Mouse (Mus musculus) kidney, postnatal 0 days (tissue): ENCODE measurements at regions not wholly inside any gene's neighbourhood (a gene's known extent, or its start where the extent isn't known, plus 50 kb on each side); places are given as distances from the start of the nearest gene placed in this dataset.
"Not testable (repeated sequence)": the region's sequence is repeated elsewhere in the genome, so short reads cannot be mapped to it uniquely, and the experiment has no call there.

Experiments
- ATAC-seq: fragments of 200-750 bp; cut with Nextera tagmentation; replicated peaks from 2 replicates; pipeline ENCODE4 v1.8.0; 2017; ENCODE audit warnings: low read depth, moderate number of reproducible peaks, moderate TSS enrichment, moderate library complexity; ENCODE audit not compliant: low FRiP score
- DNase-seq: peaks from one replicate; pipeline ENCODE4 v3.0.0-alpha.2; 2016; ENCODE audit warnings: low spot score
- H3K27ac ChIP-seq: fragments of 300-500 bp; sonication (generic); 2 replicates; pipeline ENCODE4 v1.5.1; 2014; ENCODE audit warnings: mild to moderate bottlenecking
- H3K27me3 ChIP-seq: fragments of 300-500 bp; sonication (generic); 2 replicates; pipeline ENCODE4 v1.6.1; 2014; ENCODE audit warnings: low read length, mixed read lengths; ENCODE audit not compliant: insufficient read depth
- H3K36me3 ChIP-seq: fragments of 300-500 bp; sonication (generic); 2 replicates; pipeline ENCODE4 v1.6.1; 2014; ENCODE audit warnings: low read length, mixed read lengths; ENCODE audit not compliant: insufficient read depth
- H3K4me1 ChIP-seq: fragments of 300-500 bp; sonication (generic); replicated peaks from 2 replicates; pipeline ENCODE4 v1.6.1; 2014; ENCODE audit warnings: antibody characterized with exemption, low read length, mixed read lengths; ENCODE audit not compliant: insufficient read depth
- H3K4me2 ChIP-seq: fragments of 300-500 bp; sonication (generic); 2 replicates; pipeline ENCODE4 v1.6.1; 2014; ENCODE audit warnings: mild to moderate bottlenecking, low read length, moderate library complexity, mixed read lengths
- H3K4me3 ChIP-seq: fragments of 300-500 bp; sonication (generic); replicated peaks from 2 replicates; pipeline ENCODE4 v1.5.1; 2014; ENCODE audit warnings: low read depth, low read length
- H3K9ac ChIP-seq: fragments of 300-500 bp; sonication (generic); 2 replicates; pipeline ENCODE4 v1.6.1; 2014; ENCODE audit warnings: low read depth, low read length
- H3K9me3 ChIP-seq: fragments of 300-500 bp; sonication (generic); replicated peaks from 2 replicates; pipeline ENCODE4 v1.6.1; 2016; ENCODE audit warnings: low read length, inconsistent platforms, mixed read lengths
- CTCF ChIP-seq: IDR thresholded peaks from 2 replicates; pipeline ENCODE4 v1.5.1; 2016; ENCODE audit warnings: antibody characterized with exemption, low read depth, mild to moderate bottlenecking, moderate library complexity
- WGBS: fragments of 180-500 bp; shearing (Covaris S2); extraction: QIAGEN DNeasy Blood & Tissue Kit; methylation state at CpG from one replicate; pipeline ENCODE4 v1.1.7; 2014; 5-methylcytosine and 5-hydroxymethylcytosine counted together

- Histone ChIP-seq H3K36me3 (no peaks in the 10 kb centered on the region), H3K9me3 (no peaks in the 10 kb centered on the region), H3K27me3 (no peaks in the 10 kb centered on the region), H3K4me3 (no peak overlapping the region), H3K4me2 (no peak overlapping the region), H3K9ac (no peak overlapping the region), H3K27ac (no peak overlapping the region), H3K4me1 (no peaks in the 10 kb centered on the region)
- WGBS: 69% methylated on average over 3 of the region's 3 CpGs
- ATAC-seq (no peak), DNase-seq (no peak)
- TF ChIP-seq CTCF: no peak
Measured at GRCm38 (mm10) chr9:14069770-14070169, 205.1 kb upstream of the Sesn3 start.

GRCm38 (mm10) chr9:14071728-14072127, 203.1 kb upstream of the Sesn3 start:
- H3K4me3 ChIP-seq: no peak overlapping the region
- no peaks in the 10 kb centered on the region for H3K9me3 ChIP-seq
- WGBS: 64% methylated on average over 6 of the region's 6 CpGs
- no peaks in the 10 kb centered on the region for H3K27me3 ChIP-seq
- no peaks in the 10 kb centered on the region for H3K4me1 ChIP-seq
- ATAC-seq (no peak), DNase-seq (no peak)
- no peak overlapping the region for H3K27ac ChIP-seq
- H3K36me3 ChIP-seq: no peaks in the 10 kb centered on the region
- no peak for TF ChIP-seq CTCF
- H3K9ac ChIP-seq: no peak overlapping the region
- H3K4me2 ChIP-seq: no peak overlapping the region

GRCm38 (mm10) chr9:14072950-14073349, 201.9 kb upstream of the Sesn3 start:
- H3K9me3 ChIP-seq: no peaks in the 10 kb centered on the region
- H3K27ac ChIP-seq: no peak overlapping the region
- DNase-seq: no peak
- no peak overlapping the region for H3K9ac ChIP-seq
- TF ChIP-seq CTCF: no peak
- no peaks in the 10 kb centered on the region for H3K4me1 ChIP-seq
- no peaks in the 10 kb centered on the region for H3K27me3 ChIP-seq
- H3K4me2 ChIP-seq: no peak overlapping the region
- H3K36me3 ChIP-seq: no peaks in the 10 kb centered on the region
- H3K4me3 ChIP-seq: no peak overlapping the region
- 85% methylated on average over 1 of the region's 1 CpGs for whole genome bisulfite sequencing
- no peak for ATAC-seq

- H3K4me1 ChIP-seq: no peaks in the 10 kb centered on the region
- no peaks in the 10 kb centered on the region for H3K9me3 ChIP-seq
- ATAC-seq (no peak), DNase-seq (no peak)
- no peaks in the 10 kb centered on the region for H3K36me3 ChIP-seq
- H3K4me2 ChIP-seq: no peak overlapping the region
- H3K9ac ChIP-seq: no peak overlapping the region
- no peak for TF ChIP-seq CTCF
- H3K4me3 ChIP-seq: no peak overlapping the region
- H3K27me3 ChIP-seq: no peaks in the 10 kb centered on the region
- 84% methylated on average over 6 of the region's 6 CpGs for WGBS
- no peak overlapping the region for H3K27ac ChIP-seq
Measured at GRCm38 (mm10) chr9:14074273-14074672, 200.6 kb upstream of the Sesn3 start.

GRCm38 (mm10) chr9:14074866-14075265, 200.0 kb upstream of the Sesn3 start:
- not testable (repeated sequence) for H3K4me3 ChIP-seq, H3K27me3 ChIP-seq, H3K9ac ChIP-seq, ATAC-seq, H3K9me3 ChIP-seq, H3K4me1 ChIP-seq, H3K27ac ChIP-seq, H3K4me2 ChIP-seq, H3K36me3 ChIP-seq, DNase-seq

GRCm38 (mm10) chr9:14075452-14075851, 199.4 kb upstream of the Sesn3 start:
- ATAC-seq: no peak
- no peaks in the 10 kb centered on the region for H3K9me3 ChIP-seq
- no peak for TF ChIP-seq CTCF
- no peaks in the 10 kb centered on the region for H3K36me3 ChIP-seq
- H3K9ac ChIP-seq: no peak overlapping the region
- H3K27ac ChIP-seq: no peak overlapping the region
- WGBS: 58% methylated on average over 4 of the region's 4 CpGs
- H3K4me1 ChIP-seq: no peaks in the 10 kb centered on the region
- H3K27me3 ChIP-seq: no peaks in the 10 kb centered on the region
- DNase-seq: no peak
- H3K4me2 ChIP-seq: no peak overlapping the region
- no peak overlapping the region for H3K4me3 ChIP-seq

GRCm38 (mm10) chr9:14075868-14076267, 199.0 kb upstream of the Sesn3 start:
- H3K4me1 ChIP-seq: no peaks in the 10 kb centered on the region
- H3K27me3 ChIP-seq: no peaks in the 10 kb centered on the region
- H3K36me3 ChIP-seq: no peaks in the 10 kb centered on the region
- TF ChIP-seq CTCF: no peak
- no peak overlapping the region for H3K4me3 ChIP-seq
- ATAC-seq (no peak), DNase-seq (no peak)
- no peak overlapping the region for H3K27ac ChIP-seq
- no peak overlapping the region for H3K9ac ChIP-seq
- 89% methylated on average over 1 of the region's 1 CpGs for WGBS
- no peaks in the 10 kb centered on the region for H3K9me3 ChIP-seq
- H3K4me2 ChIP-seq: no peak overlapping the region
